Mouse (Mus musculus) yolk sac, embryonic 10.5 days (tissue): ENCODE measurements around the gene Col1a1.

Source experiments
- DNase-seq: peaks from one replicate; pipeline ENCODE4 v3.0.0-alpha.2; 2017; ENCODE audit warnings: low spot score

The Col1a1 gene

GRCm38 (mm10) chr11:94976199-94976598 lies 40.2 kb downstream of the Col1a1 start, which contains the start of gene Sgca:
Gene Sgca, minus strand, starts transcription at chr11:94976327.
- no peak for DNase-seq

DNA sequence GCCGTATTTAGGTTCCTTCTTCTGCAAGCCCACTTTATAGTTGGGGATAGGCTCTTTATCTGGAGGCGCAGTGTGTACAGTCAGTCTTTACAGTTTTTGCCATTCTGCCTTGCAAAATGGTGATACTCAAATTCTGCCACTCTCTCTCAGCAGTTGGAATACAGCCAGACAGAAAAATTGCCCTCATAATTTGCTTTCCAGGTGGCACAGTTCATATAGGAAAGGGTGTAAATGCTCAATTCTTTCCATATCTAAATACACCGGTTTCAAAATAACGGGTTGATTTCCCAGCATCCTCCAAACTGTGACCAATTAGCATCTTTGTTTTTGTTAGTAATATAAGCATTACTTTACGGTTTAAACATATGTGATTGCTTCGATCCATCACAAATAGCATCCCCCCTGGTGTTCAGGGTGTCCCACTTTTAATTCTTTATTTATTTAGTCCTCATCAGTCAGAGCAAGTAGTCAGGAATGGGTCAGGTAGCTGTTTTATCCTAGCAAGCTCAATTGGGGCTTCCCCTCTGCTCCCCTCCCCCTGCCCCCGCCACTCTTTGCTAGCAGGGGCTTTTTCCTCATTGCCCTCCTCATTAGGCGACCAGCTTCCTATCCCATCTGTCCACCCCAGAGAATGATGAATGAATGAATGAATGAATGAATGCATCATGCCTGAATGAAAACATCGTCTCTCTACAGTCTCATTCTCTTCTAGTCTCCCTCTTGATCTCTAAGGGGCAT lies 42.3 kb downstream of the Col1a1 start:
- DNase-seq, result no peak

GRCm38 (mm10) chr11:94978947-94979346 lies 42.9 kb downstream of the Col1a1 start:
- DNase-seq, result peak; percentile 93

- no peak for DNase-seq
These were observed 43.6 kb downstream of the Col1a1 start for GRCm38 (mm10) chr11:94979462-94980179.

DNA sequence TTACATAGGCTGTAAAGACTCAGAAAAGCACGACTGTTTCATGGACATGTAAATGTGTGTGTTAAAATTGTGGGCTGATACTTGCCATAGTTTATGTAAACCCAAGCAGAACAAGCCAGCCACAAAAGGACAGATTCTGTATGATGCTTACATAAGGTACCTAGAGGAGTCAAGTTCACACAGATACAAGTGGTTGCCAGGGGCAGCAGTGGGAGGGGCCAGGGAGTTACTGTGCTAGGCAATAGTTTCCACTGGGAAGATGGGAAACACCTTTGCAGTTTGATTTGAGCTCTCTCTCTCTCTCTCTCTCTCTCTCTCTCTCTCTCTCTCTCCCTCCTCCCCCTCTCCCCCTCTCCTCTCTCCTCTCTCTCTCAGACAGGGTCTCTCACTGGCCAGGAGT lies 49.1 kb downstream of the Col1a1 start:
- no peak for DNase-seq

GRCm38 (mm10) chr11:94985822-94986221 lies 49.8 kb downstream of the Col1a1 start:
- DNase-seq, result no peak

- DNase-seq, result no peak
These were observed 50.4 kb downstream of the Col1a1 start for GRCm38 (mm10) chr11:94986435-94986834.

- no peak for DNase-seq
These were observed 51.3 kb downstream of the Col1a1 start for GRCm38 (mm10) chr11:94987341-94987740.

DNA sequence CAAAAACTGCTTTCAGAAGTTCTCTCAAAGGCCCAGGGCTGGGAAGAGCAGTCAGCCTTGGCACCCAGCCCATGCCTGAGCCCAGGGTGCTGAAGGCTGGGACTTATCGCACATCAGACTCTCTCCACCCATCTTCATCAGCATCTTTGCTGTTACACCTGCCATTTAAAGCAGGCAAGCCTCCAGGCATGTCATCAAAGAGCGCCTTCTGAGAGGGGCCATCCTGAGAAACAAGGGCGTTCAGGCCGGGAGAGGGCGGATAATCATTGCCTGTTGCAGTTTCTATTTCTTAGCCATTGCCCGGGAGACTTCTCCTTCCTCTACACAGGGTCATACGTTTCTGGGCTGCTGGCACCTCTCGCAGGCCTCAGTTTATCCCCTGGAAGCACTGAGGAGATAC lies 51.8 kb downstream of the Col1a1 start:
- no peak for DNase-seq

DNA sequence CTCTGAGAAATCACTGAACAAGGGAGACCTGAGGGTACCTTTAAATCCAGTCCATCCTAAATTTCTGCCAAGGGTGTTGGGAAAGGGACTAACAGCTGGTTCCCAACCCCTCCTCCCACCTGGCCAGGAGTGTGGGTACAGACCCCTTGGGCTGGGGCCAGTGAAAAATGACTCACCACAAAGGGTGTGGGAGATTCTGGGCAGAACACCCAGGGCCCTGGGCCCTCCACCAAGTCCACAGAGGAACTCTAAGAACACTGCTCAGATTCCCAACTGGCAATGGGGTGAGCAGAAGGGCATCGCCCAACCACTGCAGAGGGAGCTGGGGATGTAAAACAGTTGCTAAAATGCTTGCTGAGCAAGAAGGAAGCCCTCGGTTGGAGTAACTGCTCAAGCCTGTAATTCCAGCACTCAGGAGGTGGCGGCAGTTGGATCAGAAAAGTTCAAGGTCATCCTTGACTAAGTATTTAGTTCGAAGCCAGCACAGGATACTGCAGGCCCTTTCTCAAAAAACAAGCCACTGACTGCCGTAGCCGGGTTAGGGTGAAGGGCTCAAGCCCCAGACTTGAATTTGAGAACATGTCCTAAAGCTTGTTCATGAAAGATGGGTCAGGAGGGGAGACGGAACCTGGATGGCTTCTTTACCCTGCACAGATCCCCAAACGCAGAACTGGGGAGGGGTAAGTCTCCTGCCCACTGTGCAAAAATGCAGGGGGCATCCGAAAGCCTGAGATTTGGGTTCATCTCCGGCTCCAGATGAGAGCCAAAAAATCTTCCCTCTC lies 52.9 kb downstream of the Col1a1 start:
- DNase-seq, result no peak

- DNase-seq, result peak; percentile 88
These were observed 53.6 kb downstream of the Col1a1 start for GRCm38 (mm10) chr11:94989562-94990017.

DNA sequence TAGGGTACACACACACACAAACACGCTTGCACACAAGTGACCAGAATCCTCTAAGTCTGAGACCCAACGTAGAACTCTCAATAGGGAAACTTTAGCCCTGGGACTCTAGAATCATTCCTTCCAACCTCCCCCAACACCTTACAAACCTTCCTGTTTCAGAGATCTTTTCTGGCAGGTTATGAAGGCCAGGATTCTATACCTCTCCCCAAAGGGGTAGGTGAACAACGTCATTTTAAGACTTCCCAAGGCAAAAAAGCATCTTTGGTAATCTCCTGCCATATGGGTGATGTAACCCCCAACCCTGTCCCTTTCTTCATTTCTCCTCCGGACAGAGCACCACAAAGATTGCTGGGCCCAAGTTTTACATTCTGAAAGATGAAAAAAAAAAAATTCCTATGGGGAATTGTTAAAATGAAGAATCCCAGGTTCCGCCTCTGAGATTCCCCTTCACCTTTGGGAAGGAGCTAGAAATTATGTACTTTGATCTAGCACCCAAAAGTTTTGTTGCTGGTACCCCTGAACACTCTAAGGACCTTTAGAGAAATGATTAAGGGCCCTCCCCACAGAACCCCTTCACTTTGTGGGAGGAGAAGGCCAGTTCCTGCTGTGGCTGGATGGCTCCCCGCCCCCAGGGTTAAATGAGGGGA lies 54.2 kb downstream of the Col1a1 start:
- DNase-seq, result no peak

DNA sequence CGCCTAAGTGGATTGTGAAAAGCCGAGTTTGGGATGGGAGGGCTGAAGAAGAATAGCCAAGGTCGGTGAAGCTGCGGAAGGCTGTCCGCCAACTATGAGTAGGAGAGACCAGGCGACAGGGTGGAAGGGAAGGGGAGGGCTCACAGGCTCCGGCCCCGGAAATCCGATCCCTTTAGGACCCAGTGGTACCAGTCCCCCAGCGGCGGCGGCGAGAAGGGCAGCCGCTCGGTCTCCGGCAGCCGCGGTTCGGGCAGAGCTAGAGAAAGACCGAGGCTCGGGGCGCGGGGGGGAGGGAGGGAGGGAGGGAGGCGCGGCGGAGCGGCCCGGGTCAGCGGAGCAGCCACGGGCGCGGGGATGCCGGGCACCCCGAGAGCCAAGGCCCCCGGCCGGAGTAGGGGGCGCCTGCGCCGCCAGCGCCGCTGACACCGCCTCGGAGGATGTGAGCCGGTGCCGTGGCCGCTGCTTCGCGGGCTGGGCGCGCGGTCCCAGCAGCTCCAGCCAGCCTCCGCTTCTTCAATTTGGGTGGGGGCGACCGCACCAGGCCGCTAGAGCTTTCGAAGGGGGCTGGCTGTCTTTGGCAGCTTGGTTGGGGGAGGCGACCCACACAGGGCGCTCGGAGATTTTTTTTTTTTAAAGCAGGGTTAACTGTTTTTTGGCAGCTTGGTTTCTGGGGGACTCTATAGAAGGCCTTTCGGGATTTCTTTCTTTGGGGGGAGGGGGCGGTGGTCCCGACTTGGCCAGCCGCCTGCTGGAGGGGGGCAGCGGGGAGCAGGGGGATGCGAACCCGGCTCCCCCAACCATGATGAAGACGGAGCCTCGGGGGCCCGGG lies 54.9 kb downstream of the Col1a1 start, which contains the start of gene Ppp1r9b:
Gene Ppp1r9b (plus strand): TSS at position 287 of the 829 bp plus-strand sequence.
- peak; percentile 89 for DNase-seq

DNA sequence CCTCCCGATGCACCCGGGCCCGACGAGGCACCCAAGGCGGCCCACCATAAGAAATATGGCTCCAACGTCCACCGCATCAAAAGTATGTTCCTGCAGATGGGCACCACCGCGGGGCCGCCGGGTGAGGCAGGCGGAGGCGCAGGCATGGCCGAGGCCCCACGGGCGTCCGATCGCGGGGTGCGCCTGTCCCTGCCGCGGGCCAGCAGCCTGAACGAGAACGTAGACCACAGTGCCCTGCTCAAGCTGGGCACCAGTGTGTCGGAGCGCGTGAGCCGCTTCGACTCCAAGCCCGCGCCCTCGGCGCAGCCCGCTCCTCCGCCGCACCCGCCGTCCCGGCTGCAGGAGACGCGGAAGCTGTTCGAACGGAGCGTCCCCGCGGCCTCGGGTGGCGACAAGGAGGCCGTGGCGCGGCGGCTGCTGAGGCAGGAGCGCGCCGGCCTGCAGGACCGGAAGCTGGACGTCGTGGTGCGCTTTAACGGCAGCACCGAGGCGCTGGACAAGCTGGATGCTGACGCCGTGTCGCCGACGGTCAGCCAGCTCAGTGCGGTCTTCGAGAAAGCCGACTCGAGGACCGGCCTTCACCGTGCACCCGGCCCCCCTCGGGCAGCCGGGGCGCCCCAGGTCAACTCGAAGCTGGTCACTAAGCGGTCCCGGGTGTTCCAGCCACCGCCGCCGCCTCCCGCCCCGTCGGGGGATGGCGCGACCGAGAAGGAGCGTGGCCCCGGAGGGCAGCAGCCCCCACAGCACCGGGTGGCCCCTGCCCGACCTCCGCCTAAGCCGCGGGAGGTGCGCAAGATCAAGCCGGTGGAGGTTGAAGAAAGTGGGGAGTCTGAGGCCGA lies 55.8 kb downstream of the Col1a1 start:
- peak; percentile 31 for DNase-seq

DNA sequence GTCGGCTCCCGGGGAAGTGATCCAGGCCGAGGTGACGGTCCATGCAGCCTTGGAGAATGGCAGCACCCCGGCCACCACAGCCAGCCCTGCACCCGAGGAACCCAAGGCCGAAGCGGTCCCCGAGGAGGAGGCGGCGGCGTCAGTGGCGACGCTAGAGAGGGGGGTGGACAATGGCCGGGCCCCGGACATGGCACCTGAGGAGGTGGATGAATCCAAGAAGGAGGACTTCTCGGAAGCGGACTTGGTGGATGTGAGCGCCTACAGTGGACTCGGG lies 56.4 kb downstream of the Col1a1 start:
- DNase-seq, result no peak

DNA sequence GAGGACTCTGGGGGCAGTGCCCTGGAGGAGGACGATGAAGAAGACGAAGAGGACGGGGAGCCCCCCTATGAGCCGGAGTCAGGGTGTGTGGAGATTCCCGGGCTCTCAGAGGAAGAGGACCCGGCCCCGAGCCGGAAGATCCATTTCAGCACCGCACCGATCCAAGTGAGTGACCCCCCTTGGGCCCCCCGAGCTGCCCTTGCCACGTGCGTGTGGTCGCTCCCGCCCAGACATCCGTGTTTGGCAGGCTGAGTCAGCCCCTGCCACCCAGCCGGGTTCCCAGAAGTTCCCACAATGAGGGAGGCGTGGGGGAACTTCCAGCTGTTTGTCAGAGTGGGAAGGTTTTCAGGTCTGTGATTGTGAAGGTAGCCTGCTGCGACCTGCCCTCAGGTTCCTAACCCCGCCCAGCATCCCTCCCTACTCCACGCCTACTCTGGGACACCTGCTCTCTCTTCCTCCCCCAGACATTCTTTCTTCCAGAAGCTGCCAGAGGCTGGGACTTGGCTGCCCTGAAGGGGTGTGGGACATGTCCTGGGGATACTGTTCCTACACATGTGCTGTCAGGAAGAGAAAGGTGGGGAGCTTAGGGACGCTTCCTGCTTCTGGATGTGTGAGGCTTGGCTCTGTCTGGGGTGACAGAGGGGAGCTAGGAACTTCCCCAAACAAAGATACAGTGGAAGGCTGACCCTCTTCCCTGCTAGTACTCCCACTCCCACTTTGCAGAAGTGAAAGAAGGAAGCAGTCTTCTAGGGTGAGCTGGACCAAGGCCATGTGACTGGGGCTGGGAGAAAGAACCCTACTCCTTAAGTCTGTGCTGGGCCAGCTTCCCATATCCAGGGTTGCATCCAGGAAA lies 57.0 kb downstream of the Col1a1 start:
- DNase-seq, result peak; percentile 51

- DNase-seq, result no peak
These were observed 58.3 kb downstream of the Col1a1 start for GRCm38 (mm10) chr11:94994208-94994814.

DNA sequence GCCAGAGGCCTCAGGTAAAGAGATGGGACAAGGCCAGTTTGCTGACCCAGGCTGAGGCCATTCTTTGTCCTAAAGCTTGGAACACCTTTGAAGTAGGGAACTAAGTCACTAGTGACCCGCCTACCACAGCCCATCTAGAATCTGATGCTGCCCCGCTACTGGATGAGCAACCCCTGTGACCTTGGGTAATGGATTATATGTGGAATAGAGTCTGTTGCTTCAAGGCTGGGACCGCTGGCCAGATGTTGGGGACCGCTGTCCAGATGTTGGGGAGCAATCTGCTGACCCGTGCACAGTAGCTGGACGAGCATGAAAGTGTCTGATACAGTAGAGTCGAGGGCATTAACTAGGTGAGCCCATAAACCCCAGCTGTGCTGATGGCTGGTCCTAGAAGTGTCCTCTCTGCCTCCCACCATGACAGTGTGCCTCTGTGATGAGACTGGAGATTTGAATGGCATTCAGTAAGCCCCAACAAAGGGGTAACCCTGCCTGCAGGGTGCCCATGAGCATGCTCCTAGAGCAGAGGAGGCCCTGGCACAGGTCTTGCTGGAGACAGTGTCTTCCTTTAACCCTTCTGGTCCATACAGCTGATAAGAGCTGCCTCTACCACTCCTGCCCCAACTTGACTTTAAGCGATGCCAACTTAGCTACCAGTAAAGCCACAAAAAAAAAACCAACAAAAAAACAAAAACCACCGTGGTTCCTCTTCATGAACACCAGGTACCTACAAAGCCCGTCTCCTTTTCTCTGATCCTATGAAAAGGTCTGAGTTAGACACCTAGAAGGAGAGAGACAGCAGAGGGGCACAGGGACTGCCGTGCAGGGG lies 59.1 kb downstream of the Col1a1 start:
- DNase-seq, result no peak
